Mouse (Mus musculus) spleen, adult 2 months (tissue): Measurements from ENCODE around the gene Rtcb.

Experiments
- CTCF ChIP-seq: fragments of 200-500 bp; IDR thresholded peaks from 2 replicates; pipeline ENCODE4 v1.5.1; 2011; ENCODE audit warnings: mild to moderate bottlenecking, inconsistent platforms; ENCODE audit not compliant: insufficient read depth, insufficient read length, insufficient replicate concordance; ENCODE audit errors: extremely low read depth
- POLR2A ChIP-seq: fragments of 200-500 bp; IDR thresholded peaks from 2 replicates; pipeline ENCODE4 v1.6.1; 2011; ENCODE audit warnings: low read depth, low read length, inconsistent platforms

- TF ChIP-seq CTCF = no peak
- no peak for TF ChIP-seq POLR2A
These were observed 10.0 kb upstream of the Rtcb start for GRCm38 (mm10) chr10:85967411-85968156.
